Mouse (Mus musculus) MEL (cell line): Measurements from ENCODE around the gene Pdzd2. TPM values are rescaled to one million over a fixed set of nuclear protein-coding genes. Genes with fewer than 3 reads are reported as not detected.
A peak's percentile ranks its signal among the peaks of the same experiment; 100 is the strongest.

Experiments used
- DNase-seq: peaks from one replicate; pipeline ENCODE4 v3.0.0; 2011; ENCODE audit warnings: low read depth, low spot score
- H3K27ac ChIP-seq: 2 replicates; pipeline ENCODE4 v1.5.1; 2012; ENCODE audit warnings: low read depth, mild to moderate bottlenecking, control low read depth, low read length, moderate library complexity; ENCODE audit not compliant: control insufficient read depth
- H3K27me3 ChIP-seq, 2 experiments: fragments of 150-350 bp in 1 of 2; sonication (generic) in 1 of 2; 2 replicates each; pipeline ENCODE4 v1.6.1; 2012; ENCODE audit warnings: low read length in 2 of 2, mild to moderate bottlenecking in 2 of 2, improper control_type of control experiment in 1 of 2, moderate library complexity in 1 of 2; ENCODE audit not compliant: insufficient read depth in 2 of 2, control insufficient read depth in 1 of 2
- H3K36me3 ChIP-seq, 2 experiments: 2 replicates each; pipeline ENCODE4 v1.6.1; 2012 to 2014; ENCODE audit warnings: low read length in 2 of 2, improper control_type of control experiment in 1 of 2, inconsistent platforms in 1 of 2, mild to moderate bottlenecking in 1 of 2; ENCODE audit not compliant: insufficient read depth in 2 of 2, control insufficient read depth in 1 of 2
- H3K4me1 ChIP-seq, 2 experiments: fragments of 150-350 bp in 1 of 2; sonication (generic) in 1 of 2; 2 replicates each; pipeline ENCODE4 v1.6.1; 2012; ENCODE audit warnings: low read length in 2 of 2, improper control_type of control experiment in 1 of 2, mild to moderate bottlenecking in 1 of 2; ENCODE audit not compliant: insufficient read depth in 2 of 2, control insufficient read depth in 1 of 2
- H3K4me3 ChIP-seq, 2 experiments: fragments of 150-350 bp in 1 of 2; sonication (generic) in 1 of 2; 2 replicates each; pipeline ENCODE4 v1.5.1; 2012; ENCODE audit warnings: low read depth in 2 of 2, low read length in 2 of 2, mild to moderate bottlenecking in 2 of 2, moderate library complexity in 2 of 2, control low read depth in 1 of 2, improper control_type of control experiment in 1 of 2; ENCODE audit not compliant: control insufficient read depth in 1 of 2, insufficient read depth in 1 of 2
- H3K79me2 ChIP-seq: 2 replicates; pipeline ENCODE4 v1.6.1; 2012; ENCODE audit warnings: mild to moderate bottlenecking, low read length, moderate library complexity; ENCODE audit not compliant: control insufficient read depth, poor library complexity, insufficient read depth
- H3K9ac ChIP-seq: 2 replicates; pipeline ENCODE4 v1.6.1; 2012; ENCODE audit warnings: low read depth, mild to moderate bottlenecking, control low read depth, low read length, moderate library complexity; ENCODE audit not compliant: control insufficient read depth, poor library complexity, severe bottlenecking
- H3K9me3 ChIP-seq: fragments of 150-350 bp; sonication (generic); replicated peaks from 2 replicates; pipeline ENCODE4 v1.6.1; 2012; ENCODE audit warnings: mild to moderate bottlenecking, low read length, improper control_type of control experiment, moderate library complexity; ENCODE audit not compliant: insufficient read depth
- BHLHE40 ChIP-seq: IDR thresholded peaks from 2 replicates; pipeline ENCODE4 v1.6.1; 2012; ENCODE audit warnings: low read depth, mild to moderate bottlenecking, inconsistent platforms, low read length, improper control_type of control experiment, borderline replicate concordance
- EP300 ChIP-seq, 2 experiments: IDR thresholded peaks; 2 replicates each; pipeline ENCODE4 v1.6.1; 2011; ENCODE audit warnings: improper control_type of control experiment in 2 of 2, low read length in 2 of 2, low read depth in 1 of 2, mild to moderate bottlenecking in 1 of 2
- GABPA ChIP-seq: IDR thresholded peaks from 2 replicates; pipeline ENCODE4 v1.6.1; 2012; ENCODE audit warnings: low read depth, mild to moderate bottlenecking, inconsistent platforms, low read length, improper control_type of control experiment, moderate library complexity
- HCFC1 ChIP-seq: IDR thresholded peaks from 2 replicates; pipeline ENCODE4 v1.6.1; 2012; ENCODE audit warnings: low read depth, mild to moderate bottlenecking, inconsistent platforms, low read length, improper control_type of control experiment, moderate library complexity
- JUND ChIP-seq: IDR thresholded peaks from 2 replicates; pipeline ENCODE4 v1.6.1; 2011; ENCODE audit warnings: low read depth, mild to moderate bottlenecking, improper control_type of control experiment, low read length
- KAT2A ChIP-seq: conservative IDR thresholded peaks from 2 replicates; pipeline ENCODE4 v1.6.1; 2012; ENCODE audit warnings: low read depth, low read length, improper control_type of control experiment, inconsistent platforms
- MAFK ChIP-seq: IDR thresholded peaks from 2 replicates; pipeline ENCODE4 v1.6.1; 2011; ENCODE audit warnings: low read depth, mild to moderate bottlenecking, low read length, improper control_type of control experiment, borderline replicate concordance
- MXI1 ChIP-seq: IDR thresholded peaks from 2 replicates; pipeline ENCODE4 v1.6.1; 2011; ENCODE audit warnings: mild to moderate bottlenecking, low read depth, low read length, improper control_type of control experiment
- MYB ChIP-seq: IDR thresholded peaks from 2 replicates; pipeline ENCODE4 v1.6.1; 2011; ENCODE audit warnings: mild to moderate bottlenecking, low read depth, low read length, improper control_type of control experiment
- MYC ChIP-seq: IDR thresholded peaks from 2 replicates; pipeline ENCODE4 v1.6.1; 2011; ENCODE audit warnings: low read depth, mild to moderate bottlenecking, low read length, improper control_type of control experiment, moderate library complexity
- NELFE ChIP-seq: IDR thresholded peaks from 2 replicates; pipeline ENCODE4 v1.6.1; 2011; ENCODE audit warnings: low read depth, low read length, improper control_type of control experiment
- NRF1 ChIP-seq: IDR thresholded peaks from 2 replicates; pipeline ENCODE4 v1.6.1; 2014; ENCODE audit warnings: low read depth, mild to moderate bottlenecking, inconsistent platforms, low read length, improper control_type of control experiment, moderate library complexity; ENCODE audit not compliant: poor library complexity, insufficient read depth, severe bottlenecking
- POLR2A ChIP-seq, 2 experiments: IDR thresholded peaks; 2 replicates each; pipeline ENCODE4 v1.6.1; 2011 to 2012; ENCODE audit warnings: low read length in 2 of 2, mild to moderate bottlenecking in 2 of 2, control low read depth in 1 of 2, improper control_type of control experiment in 1 of 2, low read depth in 1 of 2, moderate library complexity in 1 of 2; ENCODE audit not compliant: control insufficient read depth in 1 of 2, insufficient read depth in 1 of 2, poor library complexity in 1 of 2
- RAD21 ChIP-seq: IDR thresholded peaks from 2 replicates; pipeline ENCODE4 v1.6.1; 2011; ENCODE audit warnings: mild to moderate bottlenecking, low read depth, low read length, improper control_type of control experiment
- RCOR1 ChIP-seq: IDR thresholded peaks from 2 replicates; pipeline ENCODE4 v1.6.1; 2012; ENCODE audit warnings: low read depth, mild to moderate bottlenecking, inconsistent platforms, low read length, improper control_type of control experiment
- SIN3A ChIP-seq: IDR thresholded peaks from 2 replicates; pipeline ENCODE4 v1.6.1; 2012; ENCODE audit warnings: low read length, improper control_type of control experiment, inconsistent platforms
- SMC3 ChIP-seq: IDR thresholded peaks from 2 replicates; pipeline ENCODE4 v1.6.1; 2011; ENCODE audit warnings: low read depth, low read length, improper control_type of control experiment
- TBP ChIP-seq: IDR thresholded peaks from 2 replicates; pipeline ENCODE4 v1.8.0; 2011; ENCODE audit warnings: low read depth, low read length, improper control_type of control experiment
- UBTF ChIP-seq: IDR thresholded peaks from 2 replicates; pipeline ENCODE4 v1.6.1; 2012; ENCODE audit warnings: low read depth, mild to moderate bottlenecking, inconsistent platforms, low read length, improper control_type of control experiment, moderate library complexity, borderline replicate concordance; ENCODE audit not compliant: insufficient read depth
- USF1 ChIP-seq: IDR thresholded peaks from 2 replicates; pipeline ENCODE4 v1.6.1; 2014; ENCODE audit warnings: low read depth, mild to moderate bottlenecking, inconsistent platforms, low read length, improper control_type of control experiment, moderate library complexity
- USF2 ChIP-seq, 2 experiments: IDR thresholded peaks; 2 replicates each; pipeline ENCODE4 v1.6.1; 2011 to 2012; ENCODE audit warnings: improper control_type of control experiment in 2 of 2, low read length in 2 of 2, borderline replicate concordance in 1 of 2, inconsistent platforms in 1 of 2, low read depth in 1 of 2, mild to moderate bottlenecking in 1 of 2; ENCODE audit not compliant: insufficient read depth in 1 of 2
- ZMIZ1 ChIP-seq: IDR thresholded peaks from 2 replicates; pipeline ENCODE4 v1.6.1; 2012; ENCODE audit warnings: low read depth, mild to moderate bottlenecking, inconsistent platforms, low read length, improper control_type of control experiment, moderate library complexity
- ZNF384 ChIP-seq: IDR thresholded peaks from 2 replicates; pipeline ENCODE4 v1.6.1; 2012; ENCODE audit warnings: low read depth, mild to moderate bottlenecking, inconsistent platforms, low read length, improper control_type of control experiment
- polyA plus RNA-seq, 2 experiments: library from polyadenylated mRNA; stranded (reverse) in 1 of 2; unstranded in 1 of 2; fragments of >175 nt in 1 of 2; fragments of >200 nt in 1 of 2; gene quantifications; 2 replicates each; pipeline versions ENCODE4 v1.2.1 to v1.2.4; 2012; ENCODE audit warnings: low replicate concordance in 2 of 2, low read depth in 1 of 2; ENCODE audit not compliant: insufficient read length in 2 of 2, insufficient read depth in 1 of 2, missing spikeins in 1 of 2
- total RNA-seq: library from RNA; depleted of rRNA; stranded (reverse); fragments of 300-350 nt; gene quantifications from 2 replicates; pipeline ENCODE4 v1.2.3, GENCODE M21; 2012

Pdzd2 gene
- total and polyA plus RNA-seq, 3 experiments: 0.15 to 0.33 TPM; not detected in 1

GRCm38 (mm10) chr15:12337030-12337778 lies 402.5 kb downstream of the Pdzd2 start (continued):
- TF ChIP-seq BHLHE40 (peak; percentile 81), NRF1 (no peak), HCFC1 (peak; percentile 56; the same call in 1 of the 2 replicates), MAFK (peak; percentile 83), TBP (peak; percentile 98), ZMIZ1 (no peak; the same call in 1 of the 2 replicates), NELFE (no peak), KAT2A (no peak; the same call in 1 of the 2 replicates), USF2 (IDR thresholded peaks at IDR 0.05; ENCODE audit: borderline replicate concordance in 1 of 2, insufficient read depth in 1 of 2, low read depth in 1 of 2, low read length in 2 of 2) (no peak), ZNF384 (peak; percentile 97), SIN3A (peak; percentile 97), GABPA (no peak), POLR2A (IDR thresholded peaks at IDR 0.05; ENCODE audit: control insufficient read depth in 1 of 2, insufficient read depth in 1 of 2, low read depth in 1 of 2, low read length in 2 of 2, poor library complexity in 1 of 2) (0 out of 4 replicates have a peak, but pooled peaks of 1 of the 2 experiments have one; percentile 35), EP300 (IDR thresholded peaks at IDR 0.05; ENCODE audit: low read depth in 1 of 2, low read length in 2 of 2) (peak; percentile 97 to 98), RCOR1 (peak; percentile 97), MYB (peak; percentile 70), MYC (0 out of 2 replicates have a peak, but pooled peaks have one; percentile 43), RAD21 (no peak)
- TF ChIP-seq, all 39 proteins: peak for 22

GRCm38 (mm10) chr15:12334381-12334780 lies 405.3 kb downstream of the Pdzd2 start:
- Histone ChIP-seq H3K36me3 (peaks cover 6 to 72% of the 10 kb centered on the region in 2 experiments; a peak in 3 of 4 replicates), H3K4me1 (peaks cover 35 to 40% of the 10 kb centered on the region in 2 experiments), H3K27me3 (no peaks in the 10 kb centered on the region), H3K9me3 (no peaks in the 10 kb centered on the region), H3K9ac (no peak overlapping the region), H3K4me3 (no peak overlapping the region), H3K79me2 (peaks cover 67% of the 10 kb centered on the region), H3K27ac (no peak overlapping the region)
- TF ChIP-seq JUND (no peak), MYC (no peak), MAFK (no peak), MYB (no peak), EP300 (IDR thresholded peaks at IDR 0.05; ENCODE audit: low read depth in 1 of 2, low read length in 2 of 2) (no peak), UBTF (no peak), POLR2A (IDR thresholded peaks at IDR 0.05; ENCODE audit: control insufficient read depth in 1 of 2, insufficient read depth in 1 of 2, low read depth in 1 of 2, low read length in 2 of 2, poor library complexity in 1 of 2) (no peak), SMC3 (no peak), MXI1 (no peak), NRF1 (no peak), KAT2A (no peak), USF1 (no peak)
- no peak for DNase-seq
